Mouse (Mus musculus) hindbrain, embryonic 14.5 days (tissue): ENCODE measurements at regions not wholly inside any gene's neighbourhood (a gene's known extent, or its start where the extent isn't known, plus 50 kb on each side); places are given as distances from the start of the nearest gene placed in this dataset.
A peak's percentile ranks its signal among the peaks of the same experiment; 100 is the strongest.

Experiments
- ATAC-seq: fragments of 200-750 bp; cut with Nextera tagmentation; 2 replicates; pipeline ENCODE4 v1.8.0; 2017; ENCODE audit warnings: moderate number of reproducible peaks, mild to moderate bottlenecking, moderate TSS enrichment, moderate library complexity; ENCODE audit not compliant: low FRiP score
- DNase-seq: peaks from one replicate; pipeline ENCODE4 v3.0.0-alpha.2; 2015; ENCODE audit warnings: low spot score
- H3K27ac ChIP-seq: fragments of 300-500 bp; sonication (generic); 2 replicates; pipeline ENCODE4 v1.5.1; 2014; ENCODE audit warnings: mild to moderate bottlenecking, moderate library complexity
- H3K27me3 ChIP-seq: fragments of 300-500 bp; sonication (generic); 2 replicates; pipeline ENCODE4 v1.6.1; 2014; ENCODE audit warnings: mild to moderate bottlenecking, low read length, mixed read lengths; ENCODE audit not compliant: control insufficient read depth, insufficient read depth
- H3K36me3 ChIP-seq: fragments of 300-500 bp; sonication (generic); replicated peaks from 2 replicates; pipeline ENCODE4 v1.6.1; 2014; ENCODE audit not compliant: control insufficient read depth, insufficient read depth
- H3K4me1 ChIP-seq: fragments of 300-500 bp; sonication (generic); replicated peaks from 2 replicates; pipeline ENCODE4 v1.6.1; 2014; ENCODE audit warnings: antibody characterized with exemption, low read length, mixed read lengths; ENCODE audit not compliant: control insufficient read depth, insufficient read depth
- H3K4me2 ChIP-seq: fragments of 300-500 bp; sonication (generic); replicated peaks from 2 replicates; pipeline ENCODE4 v1.6.1; 2014; ENCODE audit warnings: mild to moderate bottlenecking, moderate library complexity
- H3K4me3 ChIP-seq: fragments of 300-500 bp; sonication (generic); replicated peaks from 2 replicates; pipeline ENCODE4 v1.5.1; 2014; ENCODE audit warnings: mild to moderate bottlenecking, low read length
- H3K9ac ChIP-seq: fragments of 300-500 bp; sonication (generic); 2 replicates; pipeline ENCODE4 v1.6.1; 2014
- H3K9me3 ChIP-seq: fragments of 300-500 bp; sonication (generic); 2 replicates; pipeline ENCODE4 v1.6.1; 2016; ENCODE audit warnings: low read length; ENCODE audit not compliant: control insufficient read depth
- WGBS: fragments of 180-500 bp; shearing (Covaris S2); extraction: QIAGEN DNeasy Blood & Tissue Kit; methylation state at CpG from one replicate; pipeline ENCODE4 v1.1.7; 2014; 5-methylcytosine and 5-hydroxymethylcytosine counted together

DNA sequence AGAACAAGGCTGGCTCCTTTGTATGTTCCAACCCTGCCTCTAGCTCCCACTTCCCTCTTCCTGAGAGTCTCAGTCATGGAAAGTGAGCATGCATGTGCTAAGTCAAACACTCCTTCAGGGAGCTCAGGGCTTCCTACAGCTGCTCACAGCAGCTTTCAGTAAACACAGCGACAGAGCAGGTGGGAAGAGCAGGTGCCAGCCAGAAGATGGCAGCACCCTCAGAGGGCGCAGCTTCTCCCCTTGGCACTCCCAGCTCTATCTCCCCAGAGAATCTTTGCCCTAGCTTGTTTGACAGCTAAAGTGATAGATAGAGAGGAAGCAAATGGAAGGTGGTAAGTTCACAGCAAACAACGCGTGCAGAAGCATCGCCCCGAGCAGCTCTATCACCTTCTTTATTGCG is 82.8 kb downstream of the Tex29 start:
- 70% methylated on average over 7 of the region's 7 CpGs for WGBS
- ATAC-seq (0 out of 2 replicates have a peak, but pooled peaks have one; percentile 31), DNase-seq (no peak)
- no peak overlapping the region for H3K4me2 ChIP-seq
- no peaks in the 10 kb centered on the region for H3K36me3 ChIP-seq
- H3K27me3 ChIP-seq: no peaks in the 10 kb centered on the region
- no peak overlapping the region for H3K9ac ChIP-seq
- H3K9me3 ChIP-seq: no peaks in the 10 kb centered on the region
- H3K4me1 ChIP-seq: no peaks in the 10 kb centered on the region
- H3K27ac ChIP-seq: no peak overlapping the region
- H3K4me3 ChIP-seq: no peak overlapping the region

DNA sequence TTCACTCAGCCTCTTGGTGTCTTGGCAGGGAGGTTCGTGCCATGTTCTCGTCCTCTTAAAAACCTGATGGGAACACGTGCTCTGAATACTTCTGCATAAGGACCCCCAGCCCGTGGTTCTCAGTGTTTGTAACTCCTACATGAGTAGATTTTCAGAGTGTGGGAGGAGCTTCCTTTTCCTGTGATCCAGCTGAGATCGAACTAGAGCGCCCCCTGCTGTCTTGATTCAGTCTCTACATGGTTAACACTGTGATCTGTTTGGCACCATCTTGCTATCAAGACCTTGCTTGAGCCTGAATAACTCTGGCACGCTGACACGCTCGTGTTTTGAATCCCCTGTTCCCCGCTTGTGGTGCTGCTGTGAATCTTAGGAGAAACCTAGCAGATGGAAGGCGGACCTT is 83.9 kb downstream of the Tex29 start:
- H3K27ac ChIP-seq: no peak overlapping the region
- no peak for ATAC-seq
- no peak overlapping the region for H3K4me3 ChIP-seq
- WGBS: 58% methylated on average over 11 of the region's 11 CpGs
- H3K36me3 ChIP-seq: no peaks in the 10 kb centered on the region
- no peak overlapping the region for H3K9ac ChIP-seq
- H3K27me3 ChIP-seq: no peaks in the 10 kb centered on the region
- no peak overlapping the region for H3K4me2 ChIP-seq
- peak; percentile 55 for DNase-seq
- H3K4me1 ChIP-seq: no peaks in the 10 kb centered on the region
- H3K9me3 ChIP-seq: no peaks in the 10 kb centered on the region

DNA sequence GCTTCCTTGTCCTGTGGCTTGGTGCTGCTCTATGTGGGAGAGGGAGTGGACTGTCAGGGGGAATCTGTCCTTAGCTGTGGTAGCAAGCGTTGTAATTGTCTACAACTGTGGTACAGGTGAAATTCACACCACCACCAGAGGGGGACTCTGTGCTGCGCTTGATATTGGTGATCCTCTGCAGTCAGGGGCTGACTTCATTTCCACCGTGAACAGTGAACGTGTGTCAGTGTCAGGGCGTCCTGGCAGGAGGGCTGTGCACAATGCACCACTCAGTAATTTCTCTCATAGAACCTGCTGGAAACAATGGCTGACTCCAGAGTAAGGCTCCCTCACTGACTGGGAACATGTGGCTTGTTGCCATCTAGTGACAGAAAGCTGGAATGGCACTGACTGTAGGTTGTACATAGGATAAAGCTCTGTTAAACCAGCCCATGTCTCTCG is 102.6 kb downstream of the Tex29 start:
- Histone ChIP-seq H3K4me2 (no peak overlapping the region), H3K27me3 (no peaks in the 10 kb centered on the region), H3K4me1 (no peaks in the 10 kb centered on the region), H3K9ac (no peak overlapping the region), H3K27ac (0 out of 2 replicates have a peak overlapping the region, but pooled peaks have one; percentile 32), H3K4me3 (no peak overlapping the region), H3K36me3 (no peaks in the 10 kb centered on the region), H3K9me3 (no peaks in the 10 kb centered on the region)
- peak; percentile 91 for ATAC-seq
- WGBS: 22% methylated on average over 6 of the region's 6 CpGs
- DNase-seq: peak; percentile 86

DNA sequence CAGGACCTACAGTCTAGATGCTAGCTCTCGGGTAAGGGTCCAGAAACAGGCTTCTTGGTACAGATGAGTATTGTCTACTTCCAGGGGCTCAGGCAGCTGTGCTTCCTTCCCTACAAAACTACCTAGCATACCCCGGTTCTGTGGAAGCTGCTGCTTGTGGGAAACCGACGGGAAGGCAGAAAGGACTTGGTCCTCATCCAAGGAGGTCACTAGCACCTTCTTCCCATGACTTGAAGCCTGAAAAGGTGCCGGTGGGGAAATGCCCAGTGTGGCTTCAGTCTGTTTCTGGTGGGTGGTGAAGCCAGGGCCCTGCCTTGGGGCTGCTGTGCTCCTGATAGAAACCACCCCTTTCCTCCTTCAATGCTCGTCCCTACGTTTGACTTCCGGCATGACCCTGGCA is 107.5 kb downstream of the Tex29 start:
- DNase-seq: no peak
- WGBS: 91% methylated on average over 8 of the region's 8 CpGs
- Histone ChIP-seq H3K4me3 (no peak overlapping the region), H3K27ac (no peak overlapping the region), H3K4me1 (no peaks in the 10 kb centered on the region), H3K4me2 (no peak overlapping the region), H3K9ac (no peak overlapping the region), H3K36me3 (no peaks in the 10 kb centered on the region), H3K27me3 (no peaks in the 10 kb centered on the region), H3K9me3 (no peaks in the 10 kb centered on the region)
- ATAC-seq: no peak

DNA sequence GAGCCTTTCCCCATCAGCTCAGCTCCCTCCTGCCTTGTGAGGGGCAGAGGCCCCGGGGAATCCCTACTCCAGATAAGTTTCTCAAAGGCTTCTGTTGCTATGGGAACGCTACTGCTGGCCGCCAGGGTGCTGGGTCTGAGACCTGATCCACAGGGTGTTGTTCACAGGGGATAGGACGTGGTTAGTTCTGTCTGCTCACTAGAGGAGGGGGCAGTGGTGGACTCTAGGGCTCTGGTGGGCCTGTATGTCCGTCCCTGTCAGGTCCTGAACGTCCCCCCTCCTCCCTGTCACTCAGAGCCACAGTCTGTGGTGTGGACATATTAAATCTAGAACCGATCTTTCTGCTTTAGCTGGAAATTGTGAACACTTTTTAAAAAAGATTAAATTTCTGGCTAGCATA is 116.0 kb downstream of the Tex29 start:
- no peak for DNase-seq

DNA sequence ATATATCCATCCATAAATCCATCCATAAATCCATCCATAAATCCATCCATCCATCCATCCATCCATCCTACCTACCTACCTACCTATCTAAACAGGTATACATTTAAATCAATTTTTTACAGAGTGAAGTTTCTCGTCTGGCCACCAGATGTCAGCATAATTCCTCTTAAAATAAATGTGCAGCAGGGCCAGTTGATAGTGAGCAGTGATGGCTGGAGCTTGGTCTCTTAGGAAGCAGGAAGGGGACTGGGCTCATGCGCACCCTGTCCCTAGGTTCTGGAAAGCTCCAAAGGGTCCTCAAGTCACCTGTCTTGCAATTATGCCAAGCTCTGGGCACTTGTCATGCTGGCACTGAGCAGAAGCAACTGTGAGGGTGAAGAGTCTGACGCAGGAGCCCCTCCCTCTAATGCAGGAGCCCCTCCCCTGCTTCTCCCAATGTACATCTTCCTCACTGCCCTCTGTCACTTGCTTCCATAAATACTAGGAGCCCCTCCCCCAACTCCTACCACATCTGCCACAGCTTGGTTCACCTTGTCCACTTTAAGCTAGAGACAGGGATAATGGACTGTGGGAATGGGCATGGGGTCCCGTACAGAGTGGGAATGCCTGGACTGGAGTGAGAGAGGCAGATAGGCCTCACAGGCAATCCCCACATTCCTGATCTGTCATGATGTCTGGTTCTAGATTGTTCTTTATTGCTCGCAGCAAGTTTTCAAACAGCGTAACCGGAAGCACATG is 116.9 kb downstream of the Tex29 start:
- H3K4me3 ChIP-seq: no peak overlapping the region
- H3K4me1 ChIP-seq: no peaks in the 10 kb centered on the region
- 73% methylated on average over 7 of the region's 7 CpGs for WGBS
- H3K27ac ChIP-seq: no peak overlapping the region
- H3K27me3 ChIP-seq: peaks cover 8% of the 10 kb centered on the region; the same call in 1 of the 2 replicates
- ATAC-seq: peak; percentile 57; the same call in 1 of the 2 replicates
- peak; percentile 90 for DNase-seq
- no peaks in the 10 kb centered on the region for H3K36me3 ChIP-seq
- no peak overlapping the region for H3K4me2 ChIP-seq
- H3K9me3 ChIP-seq: no peaks in the 10 kb centered on the region
- H3K9ac ChIP-seq: 0 out of 2 replicates have a peak overlapping the region, but pooled peaks have one; percentile 10

More for the DNA sequence above, 116.0 kb downstream of the Tex29 start:
- no peak for ATAC-seq
- no peaks in the 10 kb centered on the region for H3K36me3 ChIP-seq
- 0 out of 2 replicates have a peak overlapping the region, but pooled peaks have one; percentile 10 for H3K9ac ChIP-seq
- 22% methylated on average over 7 of the region's 7 CpGs for WGBS
- no peaks in the 10 kb centered on the region for H3K4me1 ChIP-seq
- H3K27me3 ChIP-seq: peaks cover 7% of the 10 kb centered on the region; the same call in 1 of the 2 replicates
- H3K9me3 ChIP-seq: no peaks in the 10 kb centered on the region
- H3K27ac ChIP-seq: no peak overlapping the region
- no peak overlapping the region for H3K4me3 ChIP-seq
- H3K4me2 ChIP-seq: no peak overlapping the region

DNA sequence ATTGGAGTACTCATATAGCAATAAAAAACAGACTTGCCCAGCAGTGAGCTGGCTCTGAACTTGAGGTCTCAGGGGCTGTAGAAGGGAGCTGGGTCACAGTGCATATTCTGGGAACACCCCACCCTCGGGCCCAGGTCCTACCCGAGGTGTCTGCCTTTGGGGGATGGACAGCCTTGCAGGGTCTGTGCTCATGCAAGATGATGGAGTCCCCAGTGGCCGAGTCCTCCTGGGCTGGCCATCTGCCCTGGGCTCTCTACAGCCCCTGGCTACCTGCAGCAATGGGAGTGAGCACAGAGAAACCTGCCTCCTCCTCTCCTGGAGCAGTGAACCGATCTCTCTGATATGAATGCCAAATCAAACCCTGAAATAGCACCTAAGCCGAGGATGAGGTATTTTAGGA is 117.9 kb downstream of the Tex29 start:
- Histone ChIP-seq H3K4me3 (no peak overlapping the region), H3K4me1 (no peaks in the 10 kb centered on the region), H3K27me3 (peaks cover 8% of the 10 kb centered on the region; the same call in 1 of the 2 replicates), H3K36me3 (no peaks in the 10 kb centered on the region), H3K4me2 (no peak overlapping the region), H3K9me3 (no peaks in the 10 kb centered on the region), H3K9ac (no peak overlapping the region), H3K27ac (no peak overlapping the region)
- no peak for DNase-seq
- ATAC-seq: no peak
- WGBS: 79% methylated on average over 5 of the region's 5 CpGs

DNA sequence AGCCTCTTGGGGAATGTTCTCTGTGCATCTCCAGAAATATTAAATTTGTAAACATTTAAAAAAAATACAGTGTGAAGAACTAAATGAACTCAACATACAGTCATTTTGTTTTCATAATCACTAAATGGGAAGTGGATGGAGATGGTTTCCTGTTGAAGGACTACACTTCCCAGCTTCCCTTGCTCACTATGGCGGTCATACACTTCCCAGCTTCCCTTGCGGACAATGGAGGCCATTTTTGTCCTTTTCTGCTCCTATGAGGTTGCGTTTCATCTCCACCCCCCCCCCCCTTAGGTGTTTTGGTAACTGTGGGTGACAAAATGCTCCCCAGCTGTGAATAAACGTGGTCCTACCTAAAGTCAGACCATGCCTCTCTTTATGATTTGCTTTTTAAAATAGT is 119.2 kb downstream of the Tex29 start:
- H3K4me1 ChIP-seq: no peaks in the 10 kb centered on the region
- H3K4me3 ChIP-seq: no peak overlapping the region
- H3K9me3 ChIP-seq: no peaks in the 10 kb centered on the region
- DNase-seq: no peak
- no peaks in the 10 kb centered on the region for H3K36me3 ChIP-seq
- H3K27me3 ChIP-seq: peaks cover 8% of the 10 kb centered on the region; the same call in 1 of the 2 replicates
- 82% methylated on average over 4 of the region's 4 CpGs for WGBS
- H3K27ac ChIP-seq: no peak overlapping the region
- no peak overlapping the region for H3K9ac ChIP-seq
- no peak overlapping the region for H3K4me2 ChIP-seq
- no peak for ATAC-seq

DNA sequence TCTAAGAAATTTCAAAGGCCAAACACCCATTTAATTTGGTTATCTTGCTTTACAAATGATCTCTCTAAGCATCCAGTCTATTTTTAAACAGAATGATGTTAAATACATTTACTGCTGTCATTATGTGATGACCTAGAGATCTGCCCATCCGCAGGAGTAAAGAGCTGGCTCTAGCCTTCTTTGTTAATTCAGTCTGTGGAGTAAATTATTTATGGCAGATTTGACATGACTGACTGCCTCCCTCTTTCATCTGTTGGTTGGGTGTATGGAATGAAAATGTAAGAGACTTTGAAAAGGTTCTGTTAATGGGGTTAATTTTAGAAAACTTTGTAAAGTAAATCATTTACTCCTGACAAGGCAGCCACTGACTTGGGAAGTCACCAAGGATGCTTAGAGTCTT is 123.3 kb downstream of the Tex29 start:
- no peaks in the 10 kb centered on the region for H3K9me3 ChIP-seq
- H3K27ac ChIP-seq: no peak overlapping the region
- 0 out of 2 replicates have a peak, but pooled peaks cover 5% of the 10 kb centered on the region for H3K27me3 ChIP-seq
- H3K4me1 ChIP-seq: no peaks in the 10 kb centered on the region
- H3K4me3 ChIP-seq: no peak overlapping the region
- H3K4me2 ChIP-seq: no peak overlapping the region
- ATAC-seq: no peak
- no peak for DNase-seq
- H3K9ac ChIP-seq: no peak overlapping the region
- 33% methylated on average over 1 of the region's 1 CpGs for WGBS
- H3K36me3 ChIP-seq: no peaks in the 10 kb centered on the region
